Mouse (Mus musculus) neutrophil, adult 5-6 weeks (primary cell): Measurements from ENCODE around the gene Dip2c. TPM values are rescaled to one million over a fixed set of nuclear protein-coding genes. Genes with fewer than 3 reads are reported as not detected.

Experiments
- ATAC-seq: fragments of 151-379, 151-347 bp; 2 replicates; pipeline ENCODE4 v1.8.0; 2017; ENCODE audit warnings: mild to moderate bottlenecking, moderate TSS enrichment; ENCODE audit not compliant: insufficient number of reproducible peaks, poor library complexity, low FRiP score, severe bottlenecking; ENCODE audit errors: extremely low read depth
- total RNA-seq: library from RNA; stranded (forward); fragments of 200-1000 nt; gene quantifications from 2 replicates; pipeline ENCODE4 v1.2.3, GENCODE M21; 2017

Gene Dip2c
- total RNA-seq, 1 experiment from 2014 or later: 1.6 TPM

DNA sequence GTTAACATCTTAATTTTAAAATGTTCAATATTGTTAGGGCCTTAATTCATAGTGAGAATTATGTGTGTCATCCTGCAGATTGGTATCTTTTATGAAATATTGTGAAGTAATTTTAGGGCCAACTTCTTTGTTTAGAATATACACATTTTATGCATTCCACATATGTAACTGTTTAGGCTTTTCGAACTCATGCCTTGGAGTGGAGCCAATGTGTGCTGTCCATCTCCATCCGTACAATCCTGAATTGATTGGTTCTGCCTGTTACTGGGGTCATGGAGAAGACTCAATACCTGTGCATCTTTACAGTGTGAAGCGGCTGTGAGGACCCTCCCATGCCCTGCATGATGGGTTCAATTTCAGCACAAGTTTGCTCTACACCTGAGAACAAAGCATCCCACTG, 416.5 kb downstream of the Dip2c start:
- ATAC-seq: no peak

DNA sequence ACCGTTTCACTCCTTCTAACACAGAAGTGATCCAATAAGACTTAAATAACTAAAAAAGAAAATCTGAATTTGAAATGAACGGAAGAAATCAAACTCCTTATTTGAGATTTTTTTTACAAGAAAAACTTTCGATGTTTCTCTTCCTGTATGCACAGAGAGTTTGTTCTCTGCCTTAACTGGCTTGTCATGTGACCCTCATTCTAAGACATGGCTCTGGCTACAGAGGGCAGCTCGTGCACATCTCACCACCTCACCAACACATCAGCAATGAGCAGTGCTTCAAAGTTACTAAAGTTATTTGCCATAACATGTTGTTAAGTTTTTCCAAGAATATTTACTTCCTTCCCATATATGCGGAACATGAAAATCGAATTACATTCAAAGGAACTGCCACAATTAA, 418.3 kb downstream of the Dip2c start:
- no peak for ATAC-seq

DNA sequence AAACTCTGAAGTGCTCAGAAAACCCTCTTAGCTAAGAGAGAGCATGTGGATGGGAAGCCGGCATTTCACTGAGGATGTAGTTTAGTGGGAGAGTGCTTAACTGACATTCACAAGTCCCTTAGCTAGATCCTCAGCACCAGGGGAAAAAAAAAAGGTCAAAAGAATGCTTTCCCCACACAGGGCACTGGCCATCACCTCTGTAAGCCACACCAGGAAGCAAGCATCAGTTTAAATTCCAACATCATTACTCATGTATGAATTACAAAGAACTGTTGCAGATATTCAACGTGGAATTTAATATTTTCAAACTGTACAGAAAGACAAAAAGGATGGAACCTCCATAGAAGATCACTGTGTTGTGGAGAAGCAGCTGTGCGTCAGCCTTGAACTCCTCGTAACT, 419.1 kb downstream of the Dip2c start:
- ATAC-seq: no peak

DNA sequence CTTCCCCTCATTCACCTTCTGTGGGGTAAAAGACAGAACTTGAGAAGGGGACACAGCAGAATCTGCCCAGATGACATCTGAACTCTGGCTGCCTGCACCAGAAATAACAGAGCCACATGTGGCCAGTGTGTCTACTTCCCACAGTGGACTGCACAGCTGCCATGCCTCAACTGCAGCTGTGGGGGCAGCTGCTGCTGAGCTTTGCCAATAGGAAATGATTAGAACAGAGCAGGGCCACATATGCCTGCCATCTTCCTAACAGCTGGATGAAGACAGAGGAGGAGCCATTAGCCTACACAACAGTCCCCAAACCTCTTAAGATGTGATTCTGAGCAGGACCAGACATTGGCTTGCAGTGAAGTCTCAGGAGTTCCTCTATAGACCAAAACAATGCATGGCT, 419.5 kb downstream of the Dip2c start:
- ATAC-seq: no peak

DNA sequence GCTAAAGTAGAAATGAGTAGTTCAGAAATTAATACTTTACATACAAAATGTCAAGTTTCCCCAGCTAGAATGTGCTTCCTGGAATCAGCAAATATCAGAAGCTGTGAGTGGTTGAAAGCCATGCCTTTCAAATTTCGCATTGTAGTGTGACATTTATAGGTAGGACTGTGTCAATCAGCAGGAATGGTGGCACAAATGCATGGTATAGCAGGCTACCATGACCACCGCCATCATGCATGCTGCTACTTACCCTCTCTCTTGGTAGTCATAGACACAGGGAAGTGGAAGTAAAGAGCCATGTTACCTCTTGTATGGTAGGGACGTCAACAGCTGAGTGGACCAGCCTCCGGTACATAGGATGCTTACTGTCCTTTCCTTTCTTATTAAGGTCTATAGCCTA, 421.0 kb downstream of the Dip2c start:
- ATAC-seq: no peak

DNA sequence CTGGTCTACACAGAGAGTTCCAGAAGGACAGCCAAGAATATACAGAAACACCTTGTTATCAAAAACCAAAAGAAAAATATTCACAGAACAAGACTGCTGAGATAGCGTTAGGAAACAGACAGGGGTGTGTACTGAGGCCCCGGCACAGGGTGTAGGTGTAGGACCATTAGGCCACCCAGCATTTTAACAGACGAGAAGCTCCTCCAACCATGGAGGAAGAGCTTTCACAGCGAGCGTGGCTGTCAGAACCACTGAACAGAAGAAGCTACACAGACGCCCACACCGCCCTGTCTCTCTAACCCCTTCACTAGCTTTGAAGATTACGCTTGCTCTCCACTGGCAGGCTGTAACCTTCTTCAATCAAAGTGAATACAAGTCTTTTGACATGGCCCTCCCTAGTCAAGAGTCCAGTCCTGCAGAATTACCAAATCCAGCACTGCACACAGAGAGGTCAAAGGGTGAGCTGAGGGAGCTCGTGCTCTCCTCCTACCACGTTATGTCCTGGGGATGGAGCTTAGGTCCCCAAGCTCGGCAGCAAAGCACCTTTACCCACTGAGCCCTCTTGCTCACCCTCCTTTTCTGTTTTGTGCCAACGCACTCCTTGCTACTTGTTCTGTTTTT, 426.4 kb downstream of the Dip2c start:
- 0 out of 2 replicates have a peak, but pooled peaks have one; percentile 13 for ATAC-seq

DNA sequence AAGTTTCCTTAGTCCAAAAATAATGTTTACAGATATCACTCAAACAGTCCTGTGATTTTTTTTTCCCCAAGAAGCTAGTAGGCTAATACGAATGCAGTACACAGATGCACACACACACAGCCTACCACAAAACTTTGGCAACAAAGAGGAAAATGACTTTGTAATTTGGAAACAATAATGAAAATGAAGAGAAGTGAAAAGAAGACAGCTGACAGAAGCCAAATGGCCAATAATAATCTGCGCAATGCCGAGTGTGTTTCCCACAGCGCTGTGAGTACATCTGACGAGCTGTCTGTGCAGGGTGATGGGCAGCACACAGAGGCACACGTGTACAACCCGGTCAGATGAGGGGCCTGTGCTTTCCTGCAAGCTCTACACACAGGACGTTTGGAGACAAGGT, 430.4 kb downstream of the Dip2c start:
- no peak for ATAC-seq

DNA sequence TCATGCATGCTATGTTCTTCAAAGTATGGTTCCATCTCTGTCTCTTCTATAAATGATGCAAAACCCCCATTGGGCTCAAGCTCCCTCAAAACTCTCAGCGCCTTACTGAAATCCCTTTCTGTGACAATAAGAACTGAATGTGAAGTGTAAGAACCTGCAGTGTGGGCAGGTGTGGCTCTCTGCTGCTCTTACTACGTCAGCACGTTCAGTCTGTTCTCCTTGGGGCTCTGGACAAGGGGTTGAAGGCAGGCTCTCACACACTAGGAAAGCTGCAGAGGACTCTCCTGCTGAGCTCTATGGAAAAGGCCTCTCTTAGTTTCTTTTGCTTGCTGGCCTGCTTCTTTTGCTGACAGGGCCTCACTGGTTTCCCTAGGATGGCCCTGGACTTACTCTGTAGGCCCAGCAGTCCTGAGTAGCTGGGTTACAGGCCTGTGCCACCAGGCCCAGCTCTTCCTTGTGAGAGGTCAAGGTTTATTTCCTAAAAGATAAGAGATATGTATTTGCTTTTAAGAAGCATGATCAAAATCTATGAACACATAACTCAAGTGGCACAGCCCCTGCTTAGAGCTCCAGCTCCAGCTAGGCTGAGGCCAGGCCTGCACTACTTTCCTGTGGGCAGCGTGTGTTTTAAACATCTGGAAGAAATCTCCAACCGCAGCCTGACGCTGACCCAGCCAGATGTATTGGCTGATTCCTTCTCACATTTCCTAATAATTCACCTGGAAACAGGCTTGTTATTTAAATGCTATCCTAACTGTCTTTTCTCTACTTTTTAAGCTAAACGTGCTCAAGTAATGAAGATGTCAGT, 432.3 kb downstream of the Dip2c start:
- ATAC-seq: no peak

DNA sequence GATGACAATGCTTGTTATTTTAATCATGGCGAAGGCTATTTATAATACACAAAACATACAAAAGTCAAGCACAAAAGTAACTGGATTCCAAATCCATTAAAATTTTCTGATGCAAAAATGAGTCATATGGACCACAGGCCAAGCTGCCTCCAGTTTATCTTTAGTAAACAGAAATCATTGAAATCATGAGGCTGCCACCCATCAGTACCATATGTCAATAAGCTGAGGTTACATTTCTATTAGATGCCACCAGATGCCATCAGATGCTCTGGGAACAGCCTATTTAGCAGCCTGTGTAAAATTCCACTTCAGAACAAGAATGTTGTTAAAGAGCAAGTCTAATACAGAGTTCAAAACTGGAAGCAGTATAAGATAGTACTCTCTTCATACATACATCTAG, 436.1 kb downstream of the Dip2c start:
- ATAC-seq: no peak

DNA sequence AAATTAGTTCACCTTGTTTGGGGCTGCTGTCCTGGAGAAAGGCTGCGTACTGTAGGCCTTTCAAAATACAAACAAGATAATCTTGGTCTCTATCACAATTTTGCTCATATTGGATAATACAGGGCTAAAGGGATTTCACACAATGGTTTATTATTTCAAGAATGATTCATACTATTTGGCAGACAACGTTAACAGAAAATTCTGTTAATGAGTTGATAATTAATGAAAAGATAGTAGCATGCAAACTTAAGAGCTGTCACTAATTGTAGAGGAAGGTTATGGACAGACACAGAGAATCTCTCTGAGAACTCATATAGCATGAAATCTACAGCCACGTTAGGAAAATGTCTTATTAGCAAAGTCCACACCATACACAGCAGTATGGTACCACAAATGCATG, 436.6 kb downstream of the Dip2c start:
- no peak for ATAC-seq

DNA sequence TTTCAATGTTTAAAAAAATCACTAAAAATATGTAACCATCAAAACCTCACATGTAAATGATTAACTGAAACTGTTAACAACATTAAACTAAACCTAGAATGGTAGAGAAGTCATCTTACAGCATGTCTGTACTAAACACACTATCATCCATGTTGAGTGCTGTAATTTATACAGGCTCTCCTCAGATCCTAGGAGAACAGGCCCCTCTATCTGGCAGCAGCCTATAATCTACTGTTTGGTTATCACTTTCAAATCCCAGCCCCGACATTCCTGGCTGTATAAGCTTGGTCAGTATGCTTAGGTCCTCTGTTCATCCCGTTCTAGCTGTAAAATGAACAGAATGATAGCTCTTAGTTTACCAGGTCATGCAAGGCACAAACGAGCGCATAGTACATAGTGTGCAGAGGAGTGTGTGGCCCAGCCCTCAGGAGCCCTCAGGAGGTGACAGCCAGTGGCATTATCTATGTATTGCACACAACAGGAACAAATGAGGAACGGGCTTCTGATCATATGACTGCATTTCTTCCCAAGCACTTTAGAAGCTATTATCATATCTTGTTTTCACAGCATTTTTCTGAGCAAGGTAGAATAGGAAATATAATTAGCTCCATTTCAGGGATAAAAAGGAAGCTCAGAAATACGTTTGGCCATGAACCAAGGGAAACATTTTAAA, 437.3 kb downstream of the Dip2c start:
- ATAC-seq: no peak

DNA sequence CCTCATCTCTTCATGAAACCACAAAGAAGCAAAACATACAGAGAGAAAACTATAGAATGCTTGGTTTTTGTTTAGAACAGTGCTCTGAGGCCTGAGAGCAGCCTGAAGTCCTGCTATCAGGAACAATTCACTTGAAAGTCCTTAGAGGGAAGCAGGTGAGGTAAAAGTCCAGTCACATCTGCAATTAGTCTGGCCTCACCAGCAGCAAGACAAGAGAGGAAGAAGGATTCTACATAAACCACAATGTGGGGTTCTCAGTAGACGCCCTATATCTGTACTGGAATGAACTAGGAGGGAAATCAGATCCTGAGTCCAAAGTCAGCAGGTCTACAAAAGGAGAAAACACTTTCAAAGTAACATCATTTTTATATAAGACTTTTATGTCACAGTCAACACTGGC, 438.9 kb downstream of the Dip2c start:
- no peak for ATAC-seq

Other genes starting within 250 kb of the Dip2c start
- 81.3 and 81.6 TPM in 2 replicates for gene Larp4b, start 182.6 kb upstream of the Dip2c start, total RNA-seq